Mouse (Mus musculus) stomach, embryonic 14.5 days (tissue): Measurements from ENCODE around the gene Nudt3. TPM values are rescaled to one million over a fixed set of nuclear protein-coding genes. Genes with fewer than 3 reads are reported as not detected.
A peak's percentile ranks its signal among the peaks of the same experiment; 100 is the strongest.

Experiments used
- ATAC-seq: fragments of 200-750 bp; cut with Nextera tagmentation; 2 replicates; pipeline ENCODE4 v1.8.0; 2017; ENCODE audit warnings: low read depth, moderate TSS enrichment; ENCODE audit not compliant: insufficient number of reproducible peaks, insufficient read depth, low FRiP score
- H3K27ac ChIP-seq: fragments of 300-500 bp; sonication (generic); 2 replicates; pipeline ENCODE4 v1.5.1; 2014; ENCODE audit warnings: mild to moderate bottlenecking, low read length, moderate library complexity, mixed read lengths
- H3K27me3 ChIP-seq: fragments of 300-500 bp; sonication (generic); 2 replicates; pipeline ENCODE4 v1.6.1; 2014; ENCODE audit warnings: low read length, control low read depth, mixed read lengths; ENCODE audit not compliant: control insufficient read depth, insufficient read depth
- H3K36me3 ChIP-seq: fragments of 300-500 bp; sonication (generic); 2 replicates; pipeline ENCODE4 v1.6.1; 2014; ENCODE audit warnings: mild to moderate bottlenecking, control low read depth, low read length, moderate library complexity, mixed read lengths; ENCODE audit not compliant: control insufficient read depth, insufficient read depth
- H3K4me1 ChIP-seq: fragments of 300-500 bp; sonication (generic); 2 replicates; pipeline ENCODE4 v1.6.1; 2014; ENCODE audit warnings: low read length, control low read depth, mixed read lengths; ENCODE audit not compliant: control insufficient read depth, insufficient read depth
- H3K4me2 ChIP-seq: fragments of 300-500 bp; sonication (generic); replicated peaks from 2 replicates; pipeline ENCODE4 v1.6.1; 2014; ENCODE audit warnings: low read depth, low read length, control low read depth
- H3K4me3 ChIP-seq: fragments of 300-500 bp; sonication (generic); 2 replicates; pipeline ENCODE4 v1.5.1; 2014; ENCODE audit warnings: low read depth, low read length, control low read depth
- H3K9ac ChIP-seq: fragments of 300-500 bp; sonication (generic); replicated peaks from 2 replicates; pipeline ENCODE4 v1.6.1; 2014; ENCODE audit warnings: low read depth, mild to moderate bottlenecking, control low read depth, low read length, moderate library complexity, mixed read lengths
- H3K9me3 ChIP-seq: fragments of 300-500 bp; sonication (generic); 2 replicates; pipeline ENCODE4 v1.6.1; 2016; ENCODE audit warnings: low read depth, low read length, control low read depth; ENCODE audit not compliant: control insufficient read depth
- WGBS: fragments of 180-500 bp; shearing (Covaris S2); extraction: QIAGEN DNeasy Blood & Tissue Kit; methylation state at CpG from one replicate; pipeline ENCODE4 v1.1.7; 2014; 5-methylcytosine and 5-hydroxymethylcytosine counted together
- polyA plus RNA-seq: library from polyadenylated mRNA; unstranded; fragments of >200 nt; fragmentation: Nextera tagmentation; extraction: Ambion mirVana; gene quantifications from 2 replicates; pipeline ENCODE4 v1.2.1, GENCODE M21; 2014

The Nudt3 gene
- polyA plus RNA-seq, 1 experiment from 2014 or later, result 44.2 TPM

DNA sequence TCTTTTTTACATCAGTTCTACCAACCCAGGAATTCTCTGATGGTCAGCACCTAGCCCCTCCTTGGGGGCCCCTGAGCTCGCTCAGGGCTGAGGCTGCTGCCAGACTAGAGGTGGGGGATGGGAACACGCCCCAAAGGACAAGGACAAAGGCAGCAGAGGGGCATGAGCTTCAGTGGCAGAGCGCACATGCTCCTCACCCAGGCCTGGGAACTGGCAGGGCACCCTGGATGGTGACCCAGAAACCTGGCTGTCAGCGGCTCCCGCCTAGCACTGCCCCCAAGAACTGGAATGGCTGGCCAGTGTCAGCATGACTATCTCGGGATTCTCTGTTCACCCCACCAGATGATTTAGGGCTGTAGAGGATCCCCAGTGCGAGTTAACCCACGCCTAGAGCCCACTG lies 74.1 kb downstream of the Nudt3 start:
- no peaks in the 10 kb centered on the region for H3K9me3 ChIP-seq
- no peaks in the 10 kb centered on the region for H3K27me3 ChIP-seq
- no peak for ATAC-seq
- H3K36me3 ChIP-seq, result no peaks in the 10 kb centered on the region
- H3K27ac ChIP-seq, result no peak overlapping the region
- H3K4me1 ChIP-seq, result 0 out of 2 replicates have a peak, but pooled peaks cover 4% of the 10 kb centered on the region
- H3K9ac ChIP-seq, result 0 out of 2 replicates have a peak overlapping the region, but pooled peaks have one; percentile 10
- H3K4me3 ChIP-seq, result no peak overlapping the region
- 55% methylated on average over 8 of the region's 8 CpGs for WGBS
- no peak overlapping the region for H3K4me2 ChIP-seq

DNA sequence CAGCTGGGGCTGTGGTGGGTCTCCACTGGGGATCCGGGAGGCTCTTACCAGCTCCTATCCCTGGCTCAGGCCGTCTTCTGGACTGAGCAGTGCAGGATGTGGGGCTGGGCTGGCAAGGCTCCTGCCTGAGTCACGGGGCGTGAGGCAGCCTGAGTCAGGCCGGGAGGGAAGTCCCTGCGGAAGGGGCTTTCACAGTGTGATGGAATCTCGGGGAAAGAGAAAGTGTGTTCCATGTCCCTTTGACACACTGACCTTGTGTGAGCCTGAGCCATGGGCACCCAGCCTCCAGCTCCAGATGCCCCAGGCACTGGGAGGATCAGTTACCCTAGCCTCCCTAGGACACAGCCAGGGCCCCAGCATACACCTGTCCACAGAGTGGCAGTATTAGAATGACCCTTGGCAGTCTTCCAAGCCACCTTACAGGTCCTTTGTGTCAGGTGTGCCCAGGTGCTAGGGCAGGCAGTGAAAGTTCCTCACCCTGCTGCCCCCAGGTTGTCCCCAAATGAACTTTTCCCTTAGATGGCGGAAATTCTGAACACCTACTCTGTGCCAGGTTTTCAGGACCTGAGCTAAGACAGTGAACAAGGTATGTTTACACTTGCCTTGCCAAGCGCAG lies 75.9 kb downstream of the Nudt3 start:
- H3K27ac ChIP-seq, result no peak overlapping the region
- H3K4me2 ChIP-seq, result no peak overlapping the region
- H3K9me3 ChIP-seq, result no peaks in the 10 kb centered on the region
- H3K4me1 ChIP-seq, result 0 out of 2 replicates have a peak, but pooled peaks cover 3% of the 10 kb centered on the region
- peak; percentile 34; the same call in 1 of the 2 replicates for ATAC-seq
- no peaks in the 10 kb centered on the region for H3K27me3 ChIP-seq
- no peak overlapping the region for H3K9ac ChIP-seq
- H3K36me3 ChIP-seq, result no peaks in the 10 kb centered on the region
- WGBS, result 70% methylated on average over 9 of the region's 9 CpGs
- no peak overlapping the region for H3K4me3 ChIP-seq

DNA sequence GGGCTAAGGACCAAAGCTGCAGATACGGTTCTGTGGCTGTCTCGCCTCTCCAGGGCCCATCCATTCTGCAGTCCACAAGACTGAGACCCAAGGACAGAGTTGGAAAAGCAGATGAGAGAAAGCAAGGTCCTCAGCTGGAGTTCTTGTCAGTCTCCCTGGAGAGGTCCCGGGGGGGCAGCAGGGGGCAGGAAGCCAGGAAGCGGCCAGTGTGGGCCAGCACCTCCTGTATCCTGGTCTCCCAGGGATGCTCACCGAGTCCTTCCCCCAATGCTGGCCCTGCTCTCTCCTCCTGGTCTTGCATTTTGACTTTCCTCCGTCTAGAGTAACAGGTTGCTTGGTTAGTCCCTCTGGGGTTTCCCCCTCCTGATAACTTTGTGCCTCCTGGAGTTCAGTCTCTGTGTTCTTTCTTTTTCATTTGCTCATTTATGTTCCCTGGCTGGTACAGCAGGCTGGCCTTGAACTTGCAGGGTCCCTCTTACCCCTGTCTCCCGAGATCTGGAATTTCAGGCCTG lies 76.7 kb downstream of the Nudt3 start:
- Histone ChIP-seq H3K27me3 (no peaks in the 10 kb centered on the region), H3K9me3 (no peaks in the 10 kb centered on the region), H3K4me1 (0 out of 2 replicates have a peak, but pooled peaks cover 3% of the 10 kb centered on the region), H3K36me3 (no peaks in the 10 kb centered on the region), H3K4me2 (no peak overlapping the region), H3K27ac (no peak overlapping the region), H3K9ac (no peak overlapping the region), H3K4me3 (no peak overlapping the region)
- 76% methylated on average over 7 of the region's 7 CpGs for WGBS
- ATAC-seq, result no peak

DNA sequence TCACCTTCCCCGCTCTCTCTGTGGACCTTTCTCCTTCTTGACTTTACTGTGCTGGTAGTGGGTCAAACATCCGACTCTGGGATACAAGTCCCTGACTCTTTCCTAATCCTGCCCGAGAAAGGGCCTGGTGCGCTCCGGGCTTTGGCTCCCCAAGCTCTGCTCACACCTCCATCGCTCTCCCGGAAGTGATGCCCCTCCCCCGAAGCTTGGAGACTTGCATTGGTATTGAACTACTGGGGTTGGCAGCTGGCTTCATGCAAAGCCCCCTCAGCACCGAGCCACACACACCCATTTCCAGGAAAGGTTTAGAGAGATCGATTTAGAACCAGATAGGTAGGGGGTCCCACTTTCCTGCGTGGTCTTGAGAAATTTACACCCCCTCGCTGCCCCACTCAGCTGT lies 77.3 kb downstream of the Nudt3 start:
- H3K9me3 ChIP-seq, result no peaks in the 10 kb centered on the region
- ATAC-seq, result no peak

DNA sequence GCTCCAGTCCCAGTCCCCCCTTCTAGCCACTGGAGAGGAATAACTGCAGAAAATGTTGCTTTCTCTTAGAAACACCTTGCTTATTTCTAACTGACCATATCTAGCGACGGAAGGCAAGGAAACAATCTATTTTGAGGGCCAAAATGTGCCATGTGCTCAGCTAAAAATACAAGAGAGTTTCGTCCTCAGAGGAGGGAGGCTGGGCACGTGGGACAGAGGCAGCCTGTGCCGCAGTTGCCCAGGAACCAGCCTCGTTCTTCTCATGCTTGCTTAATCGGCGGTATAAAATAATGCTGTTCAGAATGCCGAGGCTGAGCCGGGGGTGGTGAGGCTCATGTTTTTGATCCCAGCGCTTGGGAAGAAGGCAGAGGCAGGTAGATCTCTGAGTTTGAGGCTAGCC lies 78.7 kb downstream of the Nudt3 start:
- Histone ChIP-seq H3K36me3 (no peaks in the 10 kb centered on the region), H3K4me1 (0 out of 2 replicates have a peak, but pooled peaks cover 3% of the 10 kb centered on the region), H3K27ac (no peak overlapping the region), H3K4me3 (no peak overlapping the region), H3K4me2 (no peak overlapping the region), H3K27me3 (no peaks in the 10 kb centered on the region), H3K9ac (no peak overlapping the region), H3K9me3 (no peaks in the 10 kb centered on the region)
- ATAC-seq, result no peak
- WGBS, result 91% methylated on average over 11 of the region's 11 CpGs

More for the DNA sequence above, 77.3 kb downstream of the Nudt3 start:
- Histone ChIP-seq H3K27me3 (no peaks in the 10 kb centered on the region), H3K9ac (no peak overlapping the region), H3K4me1 (0 out of 2 replicates have a peak, but pooled peaks cover 3% of the 10 kb centered on the region), H3K4me3 (no peak overlapping the region), H3K27ac (no peak overlapping the region), H3K4me2 (no peak overlapping the region), H3K36me3 (no peaks in the 10 kb centered on the region)
- WGBS, result 48% methylated on average over 12 of the region's 12 CpGs

DNA sequence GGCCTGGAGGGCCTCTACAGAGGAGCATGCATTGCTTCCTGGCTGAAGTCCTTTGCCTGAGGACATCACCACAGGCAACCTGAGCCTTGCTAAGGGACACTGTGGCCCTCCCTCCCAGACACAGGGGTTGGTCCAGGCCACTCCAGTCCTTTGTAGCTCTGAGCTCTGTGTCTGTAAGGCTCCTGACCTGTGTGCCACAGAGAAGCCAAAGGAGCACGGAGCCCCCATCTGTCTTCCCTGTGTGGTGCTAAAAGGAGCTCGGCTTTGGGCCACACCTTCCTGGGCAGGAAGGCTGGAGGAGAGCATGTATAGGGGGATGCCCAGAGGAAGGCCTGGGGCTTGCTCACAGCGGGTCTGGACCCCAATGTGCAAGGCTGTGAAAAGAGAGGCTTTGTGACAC lies 81.3 kb downstream of the Nudt3 start:
- Histone ChIP-seq H3K4me2 (no peak overlapping the region), H3K9me3 (no peaks in the 10 kb centered on the region), H3K27ac (no peak overlapping the region), H3K4me1 (no peaks in the 10 kb centered on the region), H3K27me3 (no peaks in the 10 kb centered on the region), H3K36me3 (no peaks in the 10 kb centered on the region), H3K4me3 (no peak overlapping the region), H3K9ac (no peak overlapping the region)
- ATAC-seq, result no peak
- 80% methylated on average over 3 of the region's 3 CpGs for WGBS

DNA sequence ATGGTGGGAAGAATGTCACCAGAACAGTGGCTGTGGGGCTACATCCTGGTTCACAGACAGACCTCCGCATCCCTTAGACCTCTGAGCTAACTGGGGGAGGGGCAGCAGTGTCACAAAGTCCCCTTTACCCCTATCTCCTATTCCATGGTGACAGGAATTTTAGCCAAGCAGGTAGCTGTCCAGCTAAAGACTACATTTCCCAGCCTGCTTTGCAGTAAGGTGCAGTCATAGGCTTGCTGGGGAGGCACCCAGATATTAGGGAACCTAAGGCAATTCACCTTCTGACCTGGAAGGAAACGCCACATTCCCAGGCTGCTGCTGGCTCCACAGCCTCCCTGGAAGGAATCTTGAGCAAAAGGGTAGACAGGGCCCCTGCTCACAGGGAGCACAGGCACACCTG lies 82.0 kb downstream of the Nudt3 start:
- H3K27me3 ChIP-seq, result no peaks in the 10 kb centered on the region
- no peak overlapping the region for H3K4me2 ChIP-seq
- no peaks in the 10 kb centered on the region for H3K4me1 ChIP-seq
- 52% methylated on average over 2 of the region's 2 CpGs for WGBS
- H3K9ac ChIP-seq, result no peak overlapping the region
- H3K36me3 ChIP-seq, result no peaks in the 10 kb centered on the region
- H3K27ac ChIP-seq, result no peak overlapping the region
- H3K4me3 ChIP-seq, result no peak overlapping the region
- ATAC-seq, result no peak
- no peaks in the 10 kb centered on the region for H3K9me3 ChIP-seq

DNA sequence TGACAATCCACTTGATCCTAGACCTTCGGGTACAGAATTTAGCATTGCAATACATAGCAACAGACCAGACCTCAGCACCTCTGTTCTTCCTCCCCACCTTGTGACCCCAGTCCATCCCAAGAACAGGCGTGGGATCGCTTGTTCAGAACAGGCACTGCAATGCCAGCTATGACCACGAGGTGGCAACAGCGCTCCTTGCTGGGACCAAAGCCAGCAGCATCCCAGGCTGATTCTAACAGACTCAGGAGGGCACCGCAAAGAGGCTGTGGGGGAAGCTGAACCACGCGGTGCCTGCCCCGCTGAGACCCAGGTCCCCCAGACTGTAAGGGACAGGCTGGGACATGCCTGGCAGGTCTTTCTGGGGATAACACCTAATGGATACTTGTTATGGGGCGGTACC lies 88.6 kb downstream of the Nudt3 start:
- H3K4me2 ChIP-seq, result no peak overlapping the region

DNA sequence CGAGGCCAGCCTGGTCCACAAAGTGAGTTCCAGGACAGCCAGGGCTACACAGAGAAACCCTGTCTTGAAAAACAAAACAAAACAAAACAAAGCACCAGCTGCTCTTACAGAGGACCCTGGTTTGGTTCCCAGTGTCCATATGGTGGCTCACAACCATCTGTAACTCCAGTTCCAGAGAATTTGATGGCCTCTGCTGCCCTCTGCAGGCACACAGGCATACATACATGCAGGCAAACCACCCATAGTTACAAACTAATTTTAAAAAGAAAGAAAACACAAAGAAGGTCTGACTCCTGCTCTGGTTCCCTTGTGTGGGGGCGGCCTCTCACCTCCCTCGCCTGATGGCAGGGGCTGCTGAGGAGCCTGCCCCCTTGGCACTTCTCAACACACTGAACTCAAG lies 89.9 kb downstream of the Nudt3 start:
- no peak for ATAC-seq
- Histone ChIP-seq H3K9me3 (no peaks in the 10 kb centered on the region), H3K27me3 (no peaks in the 10 kb centered on the region), H3K9ac (no peak overlapping the region), H3K36me3 (no peaks in the 10 kb centered on the region), H3K4me2 (no peak overlapping the region), H3K4me1 (no peaks in the 10 kb centered on the region), H3K27ac (no peak overlapping the region), H3K4me3 (no peak overlapping the region)
- 83% methylated on average over 3 of the region's 3 CpGs for WGBS

More for the DNA sequence above, 88.6 kb downstream of the Nudt3 start:
- 5% methylated on average over 10 of the region's 10 CpGs for WGBS
- no peaks in the 10 kb centered on the region for H3K36me3 ChIP-seq
- H3K9ac ChIP-seq, result no peak overlapping the region
- H3K4me1 ChIP-seq, result no peaks in the 10 kb centered on the region
- no peak overlapping the region for H3K4me3 ChIP-seq
- H3K9me3 ChIP-seq, result no peaks in the 10 kb centered on the region
- H3K27ac ChIP-seq, result no peak overlapping the region
- no peaks in the 10 kb centered on the region for H3K27me3 ChIP-seq
- no peak; the same call in 1 of the 2 replicates for ATAC-seq
